Mouse (Mus musculus) stomach, embryonic 14.5 days (tissue): ENCODE results near the gene Trappc12. TPM values are rescaled to one million over a fixed set of nuclear protein-coding genes. Genes with fewer than 3 reads are reported as not detected.

Experiments
- microRNA-seq: library from miRNA; unstranded; fragments of <30 nt; microRNA quantifications from one replicate; pipeline ENCODE4, GENCODE M21; 2016
- polyA plus RNA-seq: library from polyadenylated mRNA; unstranded; fragments of >200 nt; fragmentation: Nextera tagmentation; extraction: Ambion mirVana; gene quantifications from 2 replicates; pipeline ENCODE4 v1.2.1, GENCODE M21; 2014

Gene Trappc12
- polyA plus RNA-seq, 1 experiment from 2014 or later: 39.1 TPM

Small RNAs within 50 kb of the gene (microRNA-seq; reads per million reads assigned to microRNA genes)
- gene Mir6937: not detected

Other genes starting within 250 kb of the Trappc12 start
- 0.17 TPM in 1 of 2 replicates, not detected in the other for gene Dcdc2c, start 198.1 kb downstream of the Trappc12 start, polyA plus RNA-seq
- gene Allc, start 167.9 kb downstream of the Trappc12 start, polyA plus RNA-seq: not detected in 2 replicates
- gene Colec11, start 127.1 kb downstream of the Trappc12 start, polyA plus RNA-seq: 0.70 and 1.2 TPM in 2 replicates
- gene Rps7, start 114.5 kb downstream of the Trappc12 start, polyA plus RNA-seq: 1,014 and 1,021 TPM in 2 replicates
- 29.1 and 29.8 TPM in 2 replicates for gene Rnaseh1, start 100.9 kb downstream of the Trappc12 start, polyA plus RNA-seq
- gene Adi1, start 75.2 kb downstream of the Trappc12 start, polyA plus RNA-seq: 78.2 and 79.1 TPM in 2 replicates
- gene Eipr1, start 1.3 kb upstream of the Trappc12 start, polyA plus RNA-seq: 27.2 and 31.0 TPM in 2 replicates